ENCODE assay signal across 8 mouse cellular contexts in the genomic region with DNA sequence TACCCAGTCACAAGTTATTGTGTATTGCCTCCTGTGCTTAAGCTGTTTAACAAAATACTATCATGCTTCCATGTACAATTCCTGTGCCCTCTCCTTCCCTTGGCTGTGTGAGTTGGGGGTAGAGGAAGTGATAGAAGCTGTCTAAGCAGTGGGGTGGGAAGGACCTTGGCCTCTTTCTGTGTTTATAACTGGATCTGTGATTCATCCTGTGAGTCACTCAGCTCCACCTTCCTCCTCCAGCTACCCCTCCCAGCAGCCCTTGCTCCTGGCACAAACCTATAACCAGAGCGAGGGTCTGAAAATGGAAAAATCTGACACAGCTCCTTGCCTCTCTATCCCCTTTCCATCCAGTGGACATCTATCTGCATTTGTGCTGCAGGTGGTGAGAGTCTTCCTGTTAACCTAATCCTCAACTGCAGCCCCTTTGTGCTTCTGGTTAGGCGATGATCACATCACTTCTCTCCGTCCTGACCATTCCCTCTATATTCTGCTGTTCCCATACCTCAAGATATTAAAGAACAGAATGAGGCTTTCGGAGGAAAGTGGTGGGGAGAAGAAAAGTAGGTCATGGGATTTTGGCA. TPM values are rescaled to one million over a fixed set of nuclear protein-coding genes. Genes with fewer than 3 reads are reported as not detected.
DNase-seq lines count a peak whose midpoint lies in the region; ATAC-seq and TF ChIP-seq lines count a peak whose summit lies in the region.

No protein-coding gene starts in this region.

- H3K27me3 ChIP-seq in testis, adult 2 months (ENCODE audit: control insufficient read depth, insufficient read depth, low read length): no peaks in the 10 kb centered on the region
- no peaks in the 10 kb centered on the region for H3K27me3 ChIP-seq in embryonic facial prominence, embryonic 11.5 days (ENCODE audit: control insufficient read depth, insufficient read depth, low read length)
- no peaks in the 10 kb centered on the region for H3K27me3 ChIP-seq in heart, embryonic 15.5 days
- H3K27me3 ChIP-seq in stomach, embryonic 16.5 days (ENCODE audit: control insufficient read depth, insufficient read depth, low read length): no peaks in the 10 kb centered on the region

- no peak for TF ChIP-seq POLR2A in testis, adult 2 months (IDR thresholded peaks at IDR 0.05; ENCODE audit: control insufficient read depth, low read depth, low read length)

- ATAC-seq in embryonic facial prominence, embryonic 11.5 days (replicated peaks; ENCODE audit: insufficient number of reproducible peaks, low FRiP score, low TSS enrichment, low read depth): 0 out of 2 replicates have a peak, but pooled peaks have one; percentile 4
- peak; percentile 77 for ATAC-seq in heart, embryonic 15.5 days (replicated peaks; ENCODE audit: insufficient number of reproducible peaks, insufficient read depth, low FRiP score, low read depth)
- ATAC-seq in stomach, embryonic 16.5 days (ENCODE audit: insufficient read depth, low FRiP score): peak; percentile 84

- no peak overlapping the region for H3K4me3 ChIP-seq in testis, adult 2 months (ENCODE audit: control insufficient read depth, low read depth, low read length)
- H3K4me3 ChIP-seq in embryonic facial prominence, embryonic 11.5 days (ENCODE audit: low read depth, low read length): no peak overlapping the region
- H3K4me3 ChIP-seq in heart, embryonic 15.5 days: peak overlapping the region; percentile 56
- peak overlapping the region; percentile 51 for H3K4me3 ChIP-seq in stomach, embryonic 16.5 days (replicated peaks; ENCODE audit: low read length)

- H3K36me3 ChIP-seq in testis, adult 2 months (ENCODE audit: control insufficient read depth, insufficient read depth, low read length): no peaks in the 10 kb centered on the region
- peaks cover 4% of the 10 kb centered on the region for H3K36me3 ChIP-seq in embryonic facial prominence, embryonic 11.5 days (replicated peaks; ENCODE audit: control insufficient read depth, insufficient read depth, low read depth, low read length)
- peaks cover 12% of the 10 kb centered on the region for H3K36me3 ChIP-seq in heart, embryonic 15.5 days
- no peaks in the 10 kb centered on the region for H3K36me3 ChIP-seq in stomach, embryonic 16.5 days (ENCODE audit: control insufficient read depth, insufficient read depth, low read length)

- peaks cover 6% of the 10 kb centered on the region for H3K4me1 ChIP-seq in testis, adult 2 months (ENCODE audit: control insufficient read depth, insufficient read depth, low read length)
- peaks cover 6% of the 10 kb centered on the region; the same call in 1 of the 2 replicates for H3K4me1 ChIP-seq in embryonic facial prominence, embryonic 11.5 days (ENCODE audit: control insufficient read depth, insufficient read depth, low read length)
- peaks cover 32% of the 10 kb centered on the region for H3K4me1 ChIP-seq in heart, embryonic 15.5 days (replicated peaks)
- H3K4me1 ChIP-seq in stomach, embryonic 16.5 days (ENCODE audit: control insufficient read depth, insufficient read depth, low read length): peaks cover 16% of the 10 kb centered on the region

- H3K27ac ChIP-seq in testis, adult 2 months (ENCODE audit: control insufficient read depth, insufficient read depth, low read depth, low read length): peak overlapping the region; percentile 10; the same call in 1 of the 2 replicates
- 0 out of 2 replicates have a peak overlapping the region, but pooled peaks have one; percentile 35 for H3K27ac ChIP-seq in embryonic facial prominence, embryonic 11.5 days (replicated peaks; ENCODE audit: low read depth, low read length)
- H3K27ac ChIP-seq in heart, embryonic 15.5 days: peak overlapping the region; percentile 84
- H3K27ac ChIP-seq in stomach, embryonic 16.5 days (ENCODE audit: low read length): peak overlapping the region; percentile 95

- WGBS in embryonic facial prominence, embryonic 11.5 days: 45% methylated on average over 4 of the region's 4 CpGs
- 34% methylated on average over 4 of the region's 4 CpGs for WGBS in heart, embryonic 15.5 days
- WGBS in stomach, embryonic 16.5 days: 30% methylated on average over 4 of the region's 4 CpGs

- H3K9me3 ChIP-seq in embryonic facial prominence, embryonic 11.5 days (replicated peaks; ENCODE audit: control insufficient read depth, low read length): no peaks in the 10 kb centered on the region
- no peaks in the 10 kb centered on the region for H3K9me3 ChIP-seq in heart, embryonic 15.5 days (replicated peaks)
- H3K9me3 ChIP-seq in stomach, embryonic 16.5 days (replicated peaks; ENCODE audit: control insufficient read depth, low read length): no peaks in the 10 kb centered on the region

- DNase-seq in testis, postnatal 14 days (ENCODE audit: low spot score): no peak
- peak; percentile 8 for DNase-seq in embryonic facial prominence, embryonic 11.5 days (ENCODE audit: low spot score)
- DNase-seq in kidney, postnatal 14 days: peak; percentile 73
- peak; percentile 80 for DNase-seq in lung, postnatal 10 days
- DNase-seq in layer of hippocampus, postnatal 25 days (ENCODE audit: extremely low spot score in 1 of 2, low spot score in 1 of 2): no peak

- H3K9ac ChIP-seq in embryonic facial prominence, embryonic 11.5 days (replicated peaks; ENCODE audit: low read length): peak overlapping the region; percentile 28
- peak overlapping the region; percentile 70; the same call in 1 of the 2 replicates for H3K9ac ChIP-seq in heart, embryonic 15.5 days
- peak overlapping the region; percentile 69 for H3K9ac ChIP-seq in stomach, embryonic 16.5 days (ENCODE audit: low read length)

- no peak for TF ChIP-seq CTCF in testis, adult 2 months (IDR thresholded peaks at IDR 0.05; ENCODE audit: control insufficient read depth, insufficient read depth, insufficient replicate concordance, low read depth, low read length)

- peak overlapping the region; percentile 82 for H3K4me2 ChIP-seq in embryonic facial prominence, embryonic 11.5 days (ENCODE audit: low read depth, low read length)
- H3K4me2 ChIP-seq in heart, embryonic 15.5 days: peak overlapping the region; percentile 95
- peak overlapping the region; percentile 99 for H3K4me2 ChIP-seq in stomach, embryonic 16.5 days (ENCODE audit: low read depth, low read length)

RNA-seq across cellular contexts. Expression of a gene that starts 1.5 kb away (rescaled TPM):
- 0.93 and 1.1 TPM in 2 replicates for polyA plus RNA-seq in testis, adult 2 months (2012; rRNA removed)
- 25.0 and 28.4 TPM in 2 replicates for polyA plus RNA-seq in embryonic facial prominence, embryonic 11.5 days (2014; fragmentation: Nextera tagmentation; extraction: Ambion mirVana)
- 8.5 and 11.2 TPM in 2 replicates for polyA plus RNA-seq in heart, embryonic 15.5 days (2015; fragmentation: Nextera tagmentation; extraction: Ambion mirVana)
- 19.4 and 21.2 TPM in 2 replicates for polyA plus RNA-seq in stomach, embryonic 16.5 days (2015; fragmentation: Nextera tagmentation; extraction: Ambion mirVana)
- 1 to 10 TPM; 3.8 to 4.4 TPM for total RNA-seq in layer of hippocampus, postnatal 25 days (2021)

RNA-seq across cellular contexts. Expression of a gene that starts 11.8 kb away (rescaled TPM):
- polyA plus RNA-seq in testis, adult 2 months (2012; rRNA removed): 141 and 143 TPM in 2 replicates
- polyA plus RNA-seq in embryonic facial prominence, embryonic 11.5 days (2014; fragmentation: Nextera tagmentation; extraction: Ambion mirVana): 212 and 232 TPM in 2 replicates
- polyA plus RNA-seq in heart, embryonic 15.5 days (2015; fragmentation: Nextera tagmentation; extraction: Ambion mirVana): 71.2 and 96.8 TPM in 2 replicates
- 124 and 125 TPM in 2 replicates for polyA plus RNA-seq in stomach, embryonic 16.5 days (2015; fragmentation: Nextera tagmentation; extraction: Ambion mirVana)
- 10 to 100 TPM; 45.8 to 49.4 TPM for total RNA-seq in layer of hippocampus, postnatal 25 days (2021)

RNA-seq across cellular contexts. Expression of a gene that starts 20.6 kb away (rescaled TPM):
- polyA plus RNA-seq in testis, adult 2 months (2012; rRNA removed): 0.54 and 1.7 TPM in 2 replicates
- polyA plus RNA-seq in embryonic facial prominence, embryonic 11.5 days (2014; fragmentation: Nextera tagmentation; extraction: Ambion mirVana): 4.3 and 4.8 TPM in 2 replicates
- polyA plus RNA-seq in heart, embryonic 15.5 days (2015; fragmentation: Nextera tagmentation; extraction: Ambion mirVana): 12.9 and 13.6 TPM in 2 replicates
- 4.1 and 4.4 TPM in 2 replicates for polyA plus RNA-seq in stomach, embryonic 16.5 days (2015; fragmentation: Nextera tagmentation; extraction: Ambion mirVana)
- 100 to 1,000 TPM; 379 to 381 TPM for total RNA-seq in layer of hippocampus, postnatal 25 days (2021)

RNA-seq across cellular contexts. Expression of a gene that starts 56.0 kb away (rescaled TPM):
- polyA plus RNA-seq in testis, adult 2 months (2012; rRNA removed): 46.0 and 46.1 TPM in 2 replicates
- polyA plus RNA-seq in embryonic facial prominence, embryonic 11.5 days (2014; fragmentation: Nextera tagmentation; extraction: Ambion mirVana): 10.7 and 12.1 TPM in 2 replicates
- 20.1 and 24.5 TPM in 2 replicates for polyA plus RNA-seq in heart, embryonic 15.5 days (2015; fragmentation: Nextera tagmentation; extraction: Ambion mirVana)
- polyA plus RNA-seq in stomach, embryonic 16.5 days (2015; fragmentation: Nextera tagmentation; extraction: Ambion mirVana): 11.8 and 13.1 TPM in 2 replicates
- total RNA-seq in layer of hippocampus, postnatal 25 days (2021): 10 to 100 TPM; 31.9 to 33.6 TPM

RNA-seq across cellular contexts. Expression of a gene that starts 59.2 kb away (rescaled TPM):
- polyA plus RNA-seq in testis, adult 2 months (2012; rRNA removed): 38.3 and 47.3 TPM in 2 replicates
- 59.4 and 61.9 TPM in 2 replicates for polyA plus RNA-seq in embryonic facial prominence, embryonic 11.5 days (2014; fragmentation: Nextera tagmentation; extraction: Ambion mirVana)
- 40.7 and 40.8 TPM in 2 replicates for polyA plus RNA-seq in heart, embryonic 15.5 days (2015; fragmentation: Nextera tagmentation; extraction: Ambion mirVana)
- 46.8 and 50.0 TPM in 2 replicates for polyA plus RNA-seq in stomach, embryonic 16.5 days (2015; fragmentation: Nextera tagmentation; extraction: Ambion mirVana)
- total RNA-seq in layer of hippocampus, postnatal 25 days (2021): 10 to 100 TPM; 16.5 to 17.9 TPM

Comparison
In these comparisons a context has a peak if more than half of its experiments do, and no peak if none do; other contexts are left out.
1. H3K27ac ChIP-seq: peak in every context shown above with its lines; median percentile 95 in stomach, embryonic 16.5 days; 84 in heart, embryonic 15.5 days; 35 in embryonic facial prominence, embryonic 11.5 days; 10 in testis, adult 2 months.
2. H3K4me3 ChIP-seq: peak in heart, embryonic 15.5 days (single experiment) and stomach, embryonic 16.5 days (single experiment); none in testis, adult 2 months (single experiment) and embryonic facial prominence, embryonic 11.5 days (single experiment).
3. DNase-seq: peak in embryonic facial prominence, embryonic 11.5 days (single experiment), kidney, postnatal 14 days (single experiment) and lung, postnatal 10 days (single experiment); none in testis, postnatal 14 days (single experiment) and layer of hippocampus, postnatal 25 days (0 of 2).
4. ATAC-seq: peak in every context shown above with its lines; median percentile 84 in stomach, embryonic 16.5 days; 77 in heart, embryonic 15.5 days; 4 in embryonic facial prominence, embryonic 11.5 days.
5. Peak in every context shown above with its lines, with median percentiles within 50 percentile points of each other: H3K4me2 ChIP-seq and H3K9ac ChIP-seq.